ENCODE assay signal across 20 mouse cellular contexts in the genomic region with DNA sequence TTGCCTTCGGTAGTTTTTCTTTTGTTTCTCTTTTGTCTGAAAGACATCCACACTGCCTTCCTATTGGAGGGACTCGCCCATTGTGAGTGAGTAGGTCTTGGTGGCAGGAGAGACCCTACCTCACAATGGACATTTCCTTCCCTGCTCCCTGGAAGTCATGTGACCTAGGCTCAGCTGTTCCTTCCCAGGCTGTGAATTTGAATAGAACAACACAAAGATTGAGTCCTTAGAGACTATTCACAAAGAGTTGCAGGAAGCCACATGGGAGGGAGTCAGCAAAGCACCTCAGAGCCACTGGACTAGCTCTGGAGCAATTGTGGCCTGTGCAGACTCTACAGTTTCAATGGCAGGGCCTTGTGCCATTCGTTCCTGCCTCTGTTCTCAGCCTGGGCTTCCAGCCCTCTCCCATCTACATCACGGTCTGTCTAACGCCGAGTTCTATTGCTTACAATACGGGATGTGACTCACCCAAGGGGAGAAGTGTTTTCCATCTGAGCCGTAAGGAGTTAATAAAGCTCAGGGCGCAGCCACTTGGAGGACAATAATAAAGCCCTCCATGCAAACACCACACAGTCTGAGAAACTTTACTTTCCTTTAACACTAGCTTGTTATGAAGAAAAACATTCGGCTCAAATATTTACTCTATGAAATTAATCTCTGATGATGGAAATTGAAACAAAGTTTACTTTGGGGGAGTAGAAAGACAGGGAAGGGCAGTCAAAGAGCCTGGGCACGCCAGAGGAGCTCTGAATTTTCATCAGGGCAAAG.
DNase-seq lines count a peak whose midpoint lies in the region; ATAC-seq and TF ChIP-seq lines count a peak whose summit lies in the region.
"Had no signal": no experiment of that assay in that cellular context is flagged by ENCODE, and none has a peak within 500 bp of the region (broad histone marks: within the 10 kb centered on the region; RNA-seq: fewer than 3 reads in every experiment).

No protein-coding gene starts in this region.

- no peak overlapping the region for H3K9ac ChIP-seq in hindbrain, postnatal 0 days (replicated peaks; ENCODE audit: low read length)
- peak overlapping the region; percentile 42 for H3K9ac ChIP-seq in stomach, embryonic 16.5 days (ENCODE audit: low read length)
- H3K9ac ChIP-seq: embryonic facial prominence, embryonic 13.5 days; liver, postnatal 0 days; midbrain, embryonic 13.5 days had no signal

- no peak overlapping the region for H3K4me2 ChIP-seq in hindbrain, postnatal 0 days (ENCODE audit: low read depth, low read length)
- H3K4me2 ChIP-seq in stomach, embryonic 16.5 days (ENCODE audit: low read depth, low read length), result peak overlapping the region; percentile 34
- H3K4me2 ChIP-seq: embryonic facial prominence, embryonic 13.5 days; midbrain, embryonic 13.5 days had no signal

- DNase-seq in embryo, embryonic 10.5 days (ENCODE audit: low spot score), result peak; percentile 10
- no peak for DNase-seq in embryo, embryonic 9.5 days (ENCODE audit: extremely low spot score)
- no peak for DNase-seq in hindbrain, embryonic 10.5 days (ENCODE audit: low spot score)
- no peak for DNase-seq in hindbrain, postnatal 0 days (ENCODE audit: low spot score)
- peak; percentile 12 for DNase-seq in lung, postnatal 25 days (ENCODE audit: low spot score)
- DNase-seq in lung, adult 2 months, result no peak
- DNase-seq in adrenal gland, postnatal 10 days, result no peak
- DNase-seq: adrenal gland, postnatal 25 days; cerebellum, postnatal 25 days; gastrocnemius, postnatal 14 days; kidney, postnatal 4 days; liver, postnatal 0 days; right cerebral cortex, postnatal 25 days; thymus, postnatal 4 days had no signal

- no peak for ATAC-seq in hindbrain, postnatal 0 days
- ATAC-seq in stomach, embryonic 16.5 days (ENCODE audit: insufficient read depth, low FRiP score), result peak; percentile 63; the same call in 1 of the 2 replicates
- ATAC-seq: forebrain, embryonic 16.5 days; liver, postnatal 0 days; midbrain, embryonic 13.5 days had no signal

- H3K4me3 ChIP-seq in hindbrain, embryonic 10.5 days, result no peak overlapping the region
- H3K4me3 ChIP-seq in hindbrain, postnatal 0 days (ENCODE audit: low read length), result no peak overlapping the region
- H3K4me3 ChIP-seq in lung, adult 2 months (replicated peaks; ENCODE audit: extremely low read depth, low read depth, low read length), result no peak overlapping the region
- H3K4me3 ChIP-seq in stomach, embryonic 16.5 days (replicated peaks; ENCODE audit: low read length), result no peak overlapping the region
- H3K4me3 ChIP-seq: embryonic facial prominence, embryonic 13.5 days; left cerebral cortex, adult 2 months; midbrain, embryonic 13.5 days had no signal

- no peaks in the 10 kb centered on the region for H3K9me3 ChIP-seq in hindbrain, embryonic 10.5 days
- H3K9me3 ChIP-seq in hindbrain, postnatal 0 days (ENCODE audit: low read length), result no peaks in the 10 kb centered on the region
- H3K9me3 ChIP-seq in stomach, embryonic 16.5 days (replicated peaks; ENCODE audit: control insufficient read depth, low read length), result no peaks in the 10 kb centered on the region
- H3K9me3 ChIP-seq: embryonic facial prominence, embryonic 13.5 days; midbrain, embryonic 13.5 days had no signal

- TF ChIP-seq CTCF in hindbrain, postnatal 0 days (IDR thresholded peaks at IDR 0.05; ENCODE audit: low read depth), result no peak
- TF ChIP-seq CTCF in lung, adult 2 months (IDR thresholded peaks at IDR 0.05; ENCODE audit: insufficient read depth, low read length), result no peak

- H3K4me1 ChIP-seq in hindbrain, embryonic 10.5 days (replicated peaks), result peaks cover 17% of the 10 kb centered on the region
- no peaks in the 10 kb centered on the region for H3K4me1 ChIP-seq in hindbrain, postnatal 0 days (ENCODE audit: insufficient read depth, low read length)
- H3K4me1 ChIP-seq in lung, adult 2 months (ENCODE audit: control insufficient read depth, insufficient read depth, low read length), result peaks cover 14% of the 10 kb centered on the region
- peaks cover 39% of the 10 kb centered on the region for H3K4me1 ChIP-seq in stomach, embryonic 16.5 days (ENCODE audit: control insufficient read depth, insufficient read depth, low read length)

- H3K36me3 ChIP-seq in hindbrain, embryonic 10.5 days, result no peaks in the 10 kb centered on the region
- H3K36me3 ChIP-seq in hindbrain, postnatal 0 days (ENCODE audit: insufficient read depth, low read length), result no peaks in the 10 kb centered on the region
- H3K36me3 ChIP-seq in stomach, embryonic 16.5 days (ENCODE audit: control insufficient read depth, insufficient read depth, low read length), result no peaks in the 10 kb centered on the region
- H3K36me3 ChIP-seq: embryonic facial prominence, embryonic 13.5 days; midbrain, embryonic 13.5 days had no signal

- TF ChIP-seq POLR2A in lung, adult 2 months (IDR thresholded peaks at IDR 0.05; ENCODE audit: borderline replicate concordance, extremely low read depth, low read depth, low read length), result no peak

- peak overlapping the region; percentile 50 for H3K27ac ChIP-seq in hindbrain, embryonic 10.5 days
- H3K27ac ChIP-seq in hindbrain, postnatal 0 days, result no peak overlapping the region; the same call in 1 of the 2 replicates
- peak overlapping the region; percentile 95 for H3K27ac ChIP-seq in stomach, embryonic 16.5 days (ENCODE audit: low read length)
- H3K27ac ChIP-seq: embryonic facial prominence, embryonic 13.5 days; left cerebral cortex, adult 2 months; midbrain, embryonic 13.5 days had no signal

- WGBS in hindbrain, embryonic 10.5 days, result 78% methylated on average over 11 of the region's 11 CpGs
- 67% methylated on average over 11 of the region's 11 CpGs for WGBS in hindbrain, postnatal 0 days
- 41% methylated on average over 11 of the region's 11 CpGs for WGBS in lung, adult 2 months
- 33% methylated on average over 11 of the region's 11 CpGs for WGBS in stomach, embryonic 16.5 days

- no peaks in the 10 kb centered on the region for H3K27me3 ChIP-seq in hindbrain, embryonic 10.5 days (ENCODE audit: insufficient read depth, poor library complexity, severe bottlenecking)
- no peaks in the 10 kb centered on the region for H3K27me3 ChIP-seq in hindbrain, postnatal 0 days (ENCODE audit: insufficient read depth, low read length)
- no peaks in the 10 kb centered on the region for H3K27me3 ChIP-seq in stomach, embryonic 16.5 days (ENCODE audit: control insufficient read depth, insufficient read depth, low read length)
- H3K27me3 ChIP-seq: CH12.LX; embryonic facial prominence, embryonic 13.5 days; midbrain, embryonic 13.5 days had no signal

Comparison
In these comparisons a context has a peak if more than half of its experiments do, and no peak if none do; other contexts are left out.
1. DNase-seq: peak in embryo, embryonic 10.5 days (single experiment) and lung, postnatal 25 days (single experiment); none in embryo, embryonic 9.5 days (single experiment), hindbrain, embryonic 10.5 days (single experiment), hindbrain, postnatal 0 days (single experiment), lung, adult 2 months (single experiment) and adrenal gland, postnatal 10 days (single experiment).